In the genomic region with DNA sequence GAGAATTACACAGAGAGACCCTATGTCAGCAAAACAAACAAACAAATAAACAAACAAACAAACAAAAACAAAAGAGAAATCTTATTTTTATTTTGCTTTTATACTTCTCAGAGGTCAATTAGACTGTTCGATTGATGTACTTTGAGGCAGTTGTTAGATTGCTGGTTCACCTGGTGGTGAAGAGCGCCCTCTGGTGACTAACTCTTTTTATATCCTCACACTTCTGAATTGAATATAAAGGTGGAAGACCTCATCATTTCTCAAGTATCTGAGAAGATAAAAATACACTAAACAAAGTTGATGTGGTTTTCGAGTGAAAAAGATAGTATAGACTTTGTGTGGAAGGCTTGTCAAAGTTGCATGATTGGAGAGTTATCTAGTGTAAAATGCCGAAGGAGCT, we compare ENCODE assay signal across 9 mouse cellular contexts. TPM values are rescaled to one million over a fixed set of nuclear protein-coding genes. Genes with fewer than 3 reads are reported as not detected.
DNase-seq lines count a peak whose midpoint lies in the region; ATAC-seq and TF ChIP-seq lines count a peak whose summit lies in the region.
"Had no signal": no experiment of that assay in that cellular context is flagged by ENCODE, and none has a peak within 500 bp of the region (broad histone marks: within the 10 kb centered on the region; RNA-seq: fewer than 3 reads in every experiment).

No protein-coding gene starts in this region.

- no peaks in the 10 kb centered on the region for H3K27me3 ChIP-seq in intestine, postnatal 0 days (replicated peaks; ENCODE audit: control insufficient read depth, insufficient read depth, low read length)
- H3K27me3 ChIP-seq in intestine, embryonic 15.5 days (replicated peaks): no peaks in the 10 kb centered on the region
- H3K27me3 ChIP-seq in liver, embryonic 13.5 days: no peaks in the 10 kb centered on the region
- H3K27me3 ChIP-seq: embryonic facial prominence, embryonic 15.5 days had no signal

- H3K4me3 ChIP-seq in intestine, postnatal 0 days (ENCODE audit: low read depth, low read length): no peak overlapping the region
- H3K4me3 ChIP-seq in intestine, embryonic 15.5 days (replicated peaks): no peak overlapping the region
- H3K4me3 ChIP-seq in liver, embryonic 13.5 days (replicated peaks): no peak overlapping the region
- H3K4me3 ChIP-seq: embryonic facial prominence, embryonic 15.5 days had no signal

- H3K36me3 ChIP-seq in intestine, postnatal 0 days (ENCODE audit: control insufficient read depth, insufficient read depth): no peaks in the 10 kb centered on the region
- H3K36me3 ChIP-seq in intestine, embryonic 15.5 days: no peaks in the 10 kb centered on the region
- H3K36me3 ChIP-seq in liver, embryonic 13.5 days: 0 out of 2 replicates have a peak, but pooled peaks cover 5% of the 10 kb centered on the region
- H3K36me3 ChIP-seq: embryonic facial prominence, embryonic 15.5 days had no signal

- WGBS in intestine, postnatal 0 days: 27% methylated on average over 4 of the region's 4 CpGs
- WGBS in intestine, embryonic 15.5 days: 29% methylated on average over 4 of the region's 4 CpGs
- 23% methylated on average over 4 of the region's 4 CpGs for WGBS in liver, embryonic 13.5 days (ENCODE audit: insufficient replicate concordance)

- TF ChIP-seq CTCF in intestine, postnatal 0 days (IDR thresholded peaks at IDR 0.05; ENCODE audit: low read depth): peak; percentile 84

- ATAC-seq in intestine, postnatal 0 days: no peak
- no peak for ATAC-seq in intestine, embryonic 15.5 days
- ATAC-seq in liver, embryonic 13.5 days (ENCODE audit: low read depth): no peak

- no peak overlapping the region for H3K9ac ChIP-seq in intestine, postnatal 0 days (ENCODE audit: low read depth, low read length)
- H3K9ac ChIP-seq in intestine, embryonic 15.5 days: no peak overlapping the region
- no peak overlapping the region for H3K9ac ChIP-seq in liver, embryonic 13.5 days
- H3K9ac ChIP-seq: embryonic facial prominence, embryonic 15.5 days had no signal

- H3K4me2 ChIP-seq in intestine, postnatal 0 days (replicated peaks; ENCODE audit: low read depth): no peak overlapping the region
- no peak overlapping the region for H3K4me2 ChIP-seq in intestine, embryonic 15.5 days (replicated peaks)
- H3K4me2 ChIP-seq in liver, embryonic 13.5 days: no peak overlapping the region
- H3K4me2 ChIP-seq: embryonic facial prominence, embryonic 15.5 days had no signal

- H3K27ac ChIP-seq in intestine, postnatal 0 days (ENCODE audit: low read depth, low read length): no peak overlapping the region
- no peak overlapping the region for H3K27ac ChIP-seq in intestine, embryonic 15.5 days
- no peak overlapping the region for H3K27ac ChIP-seq in liver, embryonic 13.5 days
- H3K27ac ChIP-seq: embryonic facial prominence, embryonic 15.5 days had no signal

- peak; percentile 41 for DNase-seq in urinary bladder, postnatal 14 days (ENCODE audit: low spot score)
- no peak for DNase-seq in urinary bladder, postnatal 4 days (ENCODE audit: low spot score in 2 of 2)
- peak; percentile 71 for DNase-seq in cerebellum, adult 9-10 months
- DNase-seq in liver, embryonic 13.5 days: peak; percentile 50
- DNase-seq in thymus, postnatal 4 days: peak; percentile 54
- DNase-seq in adrenal gland, postnatal 4 days (ENCODE audit: low spot score in 2 of 2): no peak

- no peaks in the 10 kb centered on the region for H3K9me3 ChIP-seq in intestine, postnatal 0 days (ENCODE audit: control insufficient read depth)
- no peaks in the 10 kb centered on the region for H3K9me3 ChIP-seq in intestine, embryonic 15.5 days
- H3K9me3 ChIP-seq in liver, embryonic 13.5 days (replicated peaks): no peaks in the 10 kb centered on the region
- H3K9me3 ChIP-seq: embryonic facial prominence, embryonic 15.5 days had no signal

- H3K4me1 ChIP-seq in intestine, postnatal 0 days (replicated peaks; ENCODE audit: control insufficient read depth, insufficient read depth, low read length): no peaks in the 10 kb centered on the region; the same call in 1 of the 2 replicates
- H3K4me1 ChIP-seq in intestine, embryonic 15.5 days (replicated peaks): peaks cover 6% of the 10 kb centered on the region
- peaks cover 56% of the 10 kb centered on the region for H3K4me1 ChIP-seq in liver, embryonic 13.5 days (replicated peaks)

RNA-seq across cellular contexts. Expression of a gene that starts 13.5 kb away (rescaled TPM):
- polyA plus RNA-seq in intestine, postnatal 0 days (2015; fragmentation: Nextera tagmentation; extraction: Ambion mirVana): 23.3 and 24.6 TPM in 2 replicates
- 17.8 and 18.9 TPM in 2 replicates for polyA plus RNA-seq in intestine, embryonic 15.5 days (2015; fragmentation: Nextera tagmentation; extraction: Ambion mirVana)
- polyA plus RNA-seq in liver, embryonic 13.5 days (2015; fragmentation: Nextera tagmentation; extraction: Ambion mirVana): 34.3 and 41.6 TPM in 2 replicates
- total RNA-seq in adrenal gland, postnatal 4 days (2021): 10 to 100 TPM; 21.3 to 22.3 TPM

Comparison
In these comparisons a context has a peak if more than half of its experiments do, and no peak if none do; other contexts are left out.
1. DNase-seq: peak in urinary bladder, postnatal 14 days (single experiment), cerebellum, adult 9-10 months (single experiment), liver, embryonic 13.5 days (single experiment) and thymus, postnatal 4 days (single experiment); none in urinary bladder, postnatal 4 days (0 of 2) and adrenal gland, postnatal 4 days (0 of 2).